Mouse (Mus musculus): ENCODE measurements around the gene Grk4.

DNA sequence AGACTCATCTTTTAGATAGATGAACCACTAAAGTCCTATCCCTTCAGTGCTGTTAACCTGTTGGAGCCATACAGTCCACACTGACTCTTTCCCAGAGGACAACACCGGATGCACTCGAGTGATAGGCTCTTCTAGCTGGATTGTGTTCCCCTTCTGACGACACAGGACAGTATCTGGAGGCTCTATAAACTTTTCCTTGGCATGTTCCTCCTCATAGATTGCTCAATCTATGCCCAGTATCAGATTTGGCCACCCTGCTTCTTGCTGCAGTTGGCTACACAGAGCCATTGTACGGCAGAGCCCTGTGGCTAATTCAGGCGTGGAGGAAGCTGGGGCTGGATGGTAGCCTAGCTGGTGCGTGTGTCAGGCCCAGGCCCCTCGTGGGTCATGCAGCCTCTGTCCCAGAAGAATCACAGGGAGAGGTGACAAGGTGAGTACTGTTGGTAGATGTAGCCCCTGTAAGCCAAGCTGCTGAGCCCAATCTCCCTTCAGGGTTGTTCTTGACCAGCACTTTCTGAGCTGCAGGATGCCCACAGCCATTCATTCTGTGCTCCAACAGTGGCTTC lies 22.5 kb upstream of the Grk4 start:
- TF ChIP-seq POLR2A (IDR thresholded peaks at IDR 0.05; ENCODE audit: borderline replicate concordance, extremely low read depth, insufficient read depth, insufficient read length, poor library complexity, severe bottlenecking) (no peak), CTCF (IDR thresholded peaks at IDR 0.05; ENCODE audit: borderline replicate concordance, extremely low read depth, insufficient read depth, insufficient read length) (no peak)

All from brain, embryonic 14.5 days (tissue).